Mouse (Mus musculus) intestine, embryonic 16.5 days (tissue): ENCODE results near the gene Tnfaip8l2. TPM values are rescaled to one million over a fixed set of nuclear protein-coding genes. Genes with fewer than 3 reads are reported as not detected.

ENCODE experiments used
- ATAC-seq: fragments of 200-750 bp; cut with Nextera tagmentation; 2 replicates; pipeline ENCODE4 v1.8.0; 2017; ENCODE audit warnings: moderate TSS enrichment, moderate library complexity
- H3K27ac ChIP-seq: fragments of 300-500 bp; sonication (generic); 2 replicates; pipeline ENCODE4 v1.5.1; 2014; ENCODE audit warnings: mild to moderate bottlenecking, low read length
- H3K27me3 ChIP-seq: fragments of 300-500 bp; sonication (generic); replicated peaks from 2 replicates; pipeline ENCODE4 v1.6.1; 2014; ENCODE audit warnings: low read length, control low read depth, mixed read lengths; ENCODE audit not compliant: control insufficient read depth, insufficient read depth
- H3K36me3 ChIP-seq: fragments of 300-500 bp; sonication (generic); 2 replicates; pipeline ENCODE4 v1.6.1; 2014; ENCODE audit warnings: low read length, control low read depth; ENCODE audit not compliant: control insufficient read depth, insufficient read depth
- H3K4me1 ChIP-seq: fragments of 300-500 bp; sonication (generic); 2 replicates; pipeline ENCODE4 v1.6.1; 2014; ENCODE audit warnings: low read length, control low read depth, mixed read lengths; ENCODE audit not compliant: control insufficient read depth, insufficient read depth
- H3K4me2 ChIP-seq: fragments of 300-500 bp; sonication (generic); 2 replicates; pipeline ENCODE4 v1.6.1; 2014; ENCODE audit warnings: low read depth, low read length, control low read depth
- H3K4me3 ChIP-seq: fragments of 300-500 bp; sonication (generic); 2 replicates; pipeline ENCODE4 v1.5.1; 2014; ENCODE audit warnings: mild to moderate bottlenecking, low read length
- H3K9ac ChIP-seq: fragments of 300-500 bp; sonication (generic); 2 replicates; pipeline ENCODE4 v1.6.1; 2014; ENCODE audit warnings: low read depth, low read length
- H3K9me3 ChIP-seq: fragments of 300-500 bp; sonication (generic); 2 replicates; pipeline ENCODE4 v1.6.1; 2016; ENCODE audit warnings: low read length, control low read depth; ENCODE audit not compliant: control insufficient read depth
- WGBS: fragments of 180-500 bp; shearing (Covaris S2); extraction: QIAGEN DNeasy Blood & Tissue Kit; methylation state at CpG from one replicate; pipeline ENCODE4 v1.1.7; 2014; 5-methylcytosine and 5-hydroxymethylcytosine counted together
- polyA plus RNA-seq: library from polyadenylated mRNA; unstranded; fragments of >200 nt; fragmentation: Nextera tagmentation; extraction: Ambion mirVana; gene quantifications from 2 replicates; pipeline ENCODE4 v1.2.1, GENCODE M21; 2015

Tnfaip8l2 gene
- 4.9 and 5.3 TPM in 2 replicates for polyA plus RNA-seq

- no peaks in the 10 kb centered on the region for H3K9me3 ChIP-seq
- H3K27me3 ChIP-seq: no peaks in the 10 kb centered on the region
- H3K4me1 ChIP-seq: no peaks in the 10 kb centered on the region
- ATAC-seq: peak; percentile 54
- no peak within 1 kb of the TSS for H3K4me3 ChIP-seq
- no peak within 1 kb of the TSS for H3K4me2 ChIP-seq
- H3K27ac ChIP-seq: no peak within 1 kb of the TSS
- 83% methylated on average over 10 of the region's 10 CpGs for WGBS
- H3K9ac ChIP-seq: no peak within 1 kb of the TSS
- no peaks in the 10 kb centered on the region for H3K36me3 ChIP-seq
Observed at GRCm38 (mm10) chr3:95141952-95142616, at the start of gene Tnfaip8l2. Gene Tnfaip8l2 (minus strand): TSS chr3:95142360.

GRCm38 (mm10) chr3:95186888-95187287 lies 44.7 kb upstream of the Tnfaip8l2 start:
- no peak overlapping the region for H3K9ac ChIP-seq
- H3K36me3 ChIP-seq: peaks cover 36% of the 10 kb centered on the region
- H3K4me2 ChIP-seq: no peak overlapping the region
- no peak overlapping the region for H3K27ac ChIP-seq
- H3K4me3 ChIP-seq: no peak overlapping the region
- no peaks in the 10 kb centered on the region for H3K9me3 ChIP-seq
- no peaks in the 10 kb centered on the region for H3K27me3 ChIP-seq
- H3K4me1 ChIP-seq: no peaks in the 10 kb centered on the region
- no peak for ATAC-seq
- WGBS: 85% methylated on average over 6 of the region's 6 CpGs

- no peaks in the 10 kb centered on the region for H3K4me1 ChIP-seq
- no peak overlapping the region for H3K4me3 ChIP-seq
- no peak overlapping the region for H3K27ac ChIP-seq
- peaks cover 36% of the 10 kb centered on the region for H3K36me3 ChIP-seq
- 81% methylated on average over 2 of the region's 2 CpGs for whole genome bisulfite sequencing
- no peak for ATAC-seq
- no peaks in the 10 kb centered on the region for H3K27me3 ChIP-seq
- no peak overlapping the region for H3K4me2 ChIP-seq
- H3K9me3 ChIP-seq: no peaks in the 10 kb centered on the region
- no peak overlapping the region for H3K9ac ChIP-seq
Observed at GRCm38 (mm10) chr3:95186100-95186499, 43.9 kb upstream of the Tnfaip8l2 start.

DNA sequence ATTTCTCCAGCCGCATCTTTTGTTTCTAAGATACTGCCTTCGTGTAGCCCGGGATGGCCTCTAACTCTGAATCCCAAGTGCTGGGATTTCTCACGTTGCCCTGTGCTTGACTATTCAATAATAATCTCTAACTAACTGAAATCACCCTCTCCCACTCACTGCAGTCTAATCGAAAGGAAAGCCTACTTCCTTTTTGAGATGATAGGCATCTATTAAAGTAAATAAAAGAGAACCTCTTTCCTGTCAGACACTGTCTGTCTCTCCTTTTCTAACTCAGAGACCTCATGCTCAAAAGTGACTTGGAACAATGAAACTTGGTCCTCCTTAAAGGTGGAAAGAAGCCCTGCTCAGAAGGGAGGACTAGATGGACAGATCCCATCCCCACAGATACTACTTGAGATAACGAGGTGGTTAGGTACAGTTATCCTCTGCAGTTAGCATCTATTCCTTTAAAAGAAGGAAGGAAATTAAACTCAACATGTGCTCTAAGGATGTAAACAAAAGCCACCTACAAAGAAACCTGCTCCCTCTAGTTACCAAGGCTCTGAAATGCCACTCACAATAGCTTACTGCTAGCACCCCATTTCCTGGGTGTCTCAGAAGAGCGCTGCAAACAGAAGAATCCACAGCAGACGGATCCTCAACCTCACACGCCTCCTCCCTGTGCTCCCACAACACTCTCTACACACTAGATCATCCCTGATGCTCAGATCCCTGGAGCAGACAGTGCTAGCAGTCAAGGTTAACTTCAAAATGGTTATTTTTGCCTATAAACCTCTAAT lies 42.8 kb upstream of the Tnfaip8l2 start:
- Histone ChIP-seq H3K27ac (no peak overlapping the region), H3K9ac (no peak overlapping the region), H3K36me3 (peaks cover 35% of the 10 kb centered on the region), H3K9me3 (no peaks in the 10 kb centered on the region), H3K4me3 (no peak overlapping the region), H3K4me1 (no peaks in the 10 kb centered on the region), H3K4me2 (no peak overlapping the region), H3K27me3 (no peaks in the 10 kb centered on the region)
- ATAC-seq: no peak
- WGBS: 88% methylated on average over 9 of the region's 9 CpGs

- no peak overlapping the region for H3K4me2 ChIP-seq
- H3K9me3 ChIP-seq: no peaks in the 10 kb centered on the region
- H3K36me3 ChIP-seq: peaks cover 10% of the 10 kb centered on the region; the same call in 1 of the 2 replicates
- H3K4me1 ChIP-seq: no peaks in the 10 kb centered on the region
- no peak for ATAC-seq
- 61% methylated on average over 1 of the region's 1 CpGs for WGBS
- no peak overlapping the region for H3K4me3 ChIP-seq
- H3K9ac ChIP-seq: no peak overlapping the region
- H3K27ac ChIP-seq: no peak overlapping the region
- no peaks in the 10 kb centered on the region for H3K27me3 ChIP-seq
Observed at GRCm38 (mm10) chr3:95181841-95182240, 39.7 kb upstream of the Tnfaip8l2 start.

GRCm38 (mm10) chr3:95179890-95180289 lies 37.7 kb upstream of the Tnfaip8l2 start:
- Histone ChIP-seq H3K4me2 (no peak overlapping the region), H3K4me1 (no peaks in the 10 kb centered on the region), H3K9ac (no peak overlapping the region), H3K27me3 (no peaks in the 10 kb centered on the region), H3K9me3 (no peaks in the 10 kb centered on the region), H3K36me3 (no peaks in the 10 kb centered on the region), H3K4me3 (no peak overlapping the region), H3K27ac (no peak overlapping the region)
- WGBS: 58% methylated on average over 3 of the region's 3 CpGs
- no peak for ATAC-seq

DNA sequence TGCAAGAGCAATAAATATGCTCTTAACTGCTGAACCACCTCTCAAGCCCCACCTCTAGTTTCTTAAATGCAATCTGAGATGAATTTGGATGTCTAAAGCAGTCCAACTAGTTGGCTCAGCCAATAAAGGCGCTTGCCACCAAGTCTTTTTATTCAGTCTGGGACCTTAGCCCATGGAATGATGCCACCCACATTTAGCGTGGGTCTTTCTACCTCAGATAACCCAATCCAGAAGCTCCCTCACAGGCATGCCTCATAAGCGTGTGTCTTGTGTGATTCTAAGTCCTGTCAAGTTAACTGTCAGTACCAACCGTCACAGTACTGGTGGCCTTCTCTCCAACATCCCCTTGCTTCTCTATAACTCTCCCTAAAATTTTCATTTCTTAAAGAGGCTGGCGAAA lies 36.8 kb upstream of the Tnfaip8l2 start:
- Histone ChIP-seq H3K36me3 (no peaks in the 10 kb centered on the region), H3K9ac (no peak overlapping the region), H3K4me3 (no peak overlapping the region), H3K4me1 (no peaks in the 10 kb centered on the region; the same call in 1 of the 2 replicates), H3K27ac (no peak overlapping the region), H3K9me3 (no peaks in the 10 kb centered on the region), H3K4me2 (no peak overlapping the region), H3K27me3 (peaks cover 2% of the 10 kb centered on the region; the same call in 1 of the 2 replicates)
- no peak for ATAC-seq
- WGBS: 90% methylated on average over 5 of the region's 5 CpGs

DNA sequence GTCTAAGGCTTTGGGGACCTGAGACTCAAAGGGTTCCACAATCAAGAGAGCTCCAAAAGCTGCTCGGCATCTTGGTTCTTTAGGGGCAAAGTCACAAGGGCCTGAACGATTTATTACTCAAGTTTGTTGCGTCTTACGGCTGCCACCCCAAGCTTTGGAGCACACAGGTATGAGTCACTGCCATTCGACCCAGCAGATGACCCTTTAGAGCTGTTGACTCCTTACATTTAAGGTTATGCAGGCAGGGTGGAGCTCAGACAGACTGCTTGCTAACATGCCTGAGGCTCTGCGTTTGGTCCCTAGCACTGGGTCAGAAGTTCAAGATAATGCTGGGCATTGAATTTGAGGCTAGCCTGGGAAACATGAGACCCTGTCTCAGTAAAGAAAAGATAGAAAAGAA lies 35.4 kb upstream of the Tnfaip8l2 start:
- no peak overlapping the region for H3K9ac ChIP-seq
- H3K4me2 ChIP-seq: no peak overlapping the region
- H3K36me3 ChIP-seq: no peaks in the 10 kb centered on the region
- 46% methylated on average over 6 of the region's 6 CpGs for WGBS
- no peaks in the 10 kb centered on the region for H3K9me3 ChIP-seq
- peaks cover 7% of the 10 kb centered on the region for H3K4me1 ChIP-seq
- no peak overlapping the region for H3K27ac ChIP-seq
- no peak overlapping the region for H3K4me3 ChIP-seq
- peaks cover 14% of the 10 kb centered on the region for H3K27me3 ChIP-seq
- ATAC-seq: peak; percentile 84

DNA sequence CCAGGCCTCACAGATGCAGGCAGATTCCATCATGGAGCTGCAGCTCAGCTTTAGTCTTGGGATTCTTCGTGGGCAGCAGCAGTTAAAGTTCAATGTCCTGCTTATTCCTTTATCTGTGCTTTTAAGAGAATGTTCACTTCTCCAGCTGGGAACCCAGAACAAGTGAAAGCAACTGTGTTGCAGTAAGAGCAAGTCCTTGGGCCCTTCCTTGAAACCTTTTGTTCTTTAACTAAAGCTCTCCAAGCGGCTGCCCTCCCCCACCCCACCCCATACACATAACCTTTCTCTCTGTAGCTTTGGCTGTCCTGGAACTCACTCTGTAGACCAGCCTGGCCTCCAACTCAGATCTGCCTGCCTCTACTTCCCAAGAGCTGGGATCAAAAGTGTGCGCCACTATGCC lies 34.3 kb upstream of the Tnfaip8l2 start:
- Histone ChIP-seq H3K4me3 (no peak overlapping the region), H3K27ac (no peak overlapping the region), H3K36me3 (no peaks in the 10 kb centered on the region), H3K27me3 (peaks cover 25% of the 10 kb centered on the region), H3K4me1 (peaks cover 7% of the 10 kb centered on the region), H3K9me3 (no peaks in the 10 kb centered on the region), H3K4me2 (no peak overlapping the region), H3K9ac (no peak overlapping the region)
- no peak for ATAC-seq
- 69% methylated on average over 3 of the region's 3 CpGs for WGBS
